Mouse (Mus musculus) megakaryocyte, embryonic 14.5 days (primary cell): ENCODE data around the gene Mafg. TPM values are rescaled to one million over a fixed set of nuclear protein-coding genes. Genes with fewer than 3 reads are reported as not detected.

ENCODE experiments used
- H3K27me3 ChIP-seq: replicated peaks from 2 replicates; pipeline ENCODE3; 2012; ENCODE audit warnings: inconsistent platforms
- H3K36me3 ChIP-seq: replicated peaks from 2 replicates; pipeline ENCODE3; 2012; ENCODE audit warnings: low read length, inconsistent platforms, mixed read lengths
- H3K4me1 ChIP-seq: 2 replicates; pipeline ENCODE4 v1.6.1; 2012; ENCODE audit warnings: inconsistent platforms
- H3K4me3 ChIP-seq: replicated peaks from 2 replicates; pipeline ENCODE3; 2012; ENCODE audit warnings: moderate library complexity, mild to moderate bottlenecking, inconsistent platforms
- H3K9me3 ChIP-seq: 2 replicates; pipeline ENCODE4 v1.6.1; 2012; ENCODE audit warnings: inconsistent platforms
- FLI1 ChIP-seq: IDR thresholded peaks from 2 replicates; pipeline ENCODE4 v1.6.1; 2012; ENCODE audit warnings: low read length, inconsistent platforms, mixed read lengths
- GATA1 ChIP-seq: IDR thresholded peaks from 3 replicates; pipeline ENCODE4 v1.6.1; 2012; ENCODE audit warnings: mixed read lengths, low read length, inconsistent platforms, borderline replicate concordance
- polyA plus RNA-seq: library from polyadenylated mRNA; stranded (reverse); fragments of >175 nt; gene quantifications from 2 replicates; pipeline ENCODE4 v1.2.3, GENCODE M21; 2012; ENCODE audit warnings: low replicate concordance; ENCODE audit not compliant: insufficient read depth

Mafg gene
- polyA plus RNA-seq, 1 experiment = 102 TPM

GRCm38 (mm10) chr11:120624680-120625111, 8.7 kb downstream of the Mafg start:
- peaks cover 91% of the 10 kb centered on the region for H3K4me1 ChIP-seq
- peaks cover 82% of the 10 kb centered on the region for H3K36me3 ChIP-seq
- no peak; the same call in 1 of the 2 replicates for TF ChIP-seq FLI1
- no peak for TF ChIP-seq GATA1
- no peaks in the 10 kb centered on the region for H3K9me3 ChIP-seq
- H3K27me3 ChIP-seq = no peaks in the 10 kb centered on the region
- peak overlapping the region; percentile 93 for H3K4me3 ChIP-seq

GRCm38 (mm10) chr11:120623961-120624679, 9.3 kb downstream of the Mafg start:
- peak overlapping the region; percentile 93 for H3K4me3 ChIP-seq
- no peak for TF ChIP-seq GATA1
- TF ChIP-seq FLI1 = no peak
- peaks cover 82% of the 10 kb centered on the region for H3K36me3 ChIP-seq
- H3K9me3 ChIP-seq = no peaks in the 10 kb centered on the region
- H3K4me1 ChIP-seq = peaks cover 87% of the 10 kb centered on the region
- H3K27me3 ChIP-seq = no peaks in the 10 kb centered on the region

- Histone ChIP-seq H3K9me3 (no peaks in the 10 kb centered on the region), H3K4me3 (peak overlapping the region; percentile 6), H3K4me1 (peaks cover 89% of the 10 kb centered on the region), H3K27me3 (no peaks in the 10 kb centered on the region), H3K36me3 (peaks cover 88% of the 10 kb centered on the region)
- TF ChIP-seq GATA1 (no peak), FLI1 (no peak)
These were observed 10.6 kb downstream of the Mafg start for GRCm38 (mm10) chr11:120622805-120623204.

GRCm38 (mm10) chr11:120620195-120620594, 13.2 kb downstream of the Mafg start:
- no peaks in the 10 kb centered on the region for H3K27me3 ChIP-seq
- peak overlapping the region; percentile 29 for H3K4me3 ChIP-seq
- H3K36me3 ChIP-seq = peaks cover 78% of the 10 kb centered on the region
- no peaks in the 10 kb centered on the region for H3K9me3 ChIP-seq
- TF ChIP-seq FLI1 (no peak), GATA1 (no peak)
- H3K4me1 ChIP-seq = peaks cover 84% of the 10 kb centered on the region

GRCm38 (mm10) chr11:120618619-120619535, 14.5 kb downstream of the Mafg start:
- H3K4me1 ChIP-seq = peaks cover 85% of the 10 kb centered on the region
- H3K36me3 ChIP-seq = peaks cover 86% of the 10 kb centered on the region
- no peaks in the 10 kb centered on the region for H3K9me3 ChIP-seq
- no peaks in the 10 kb centered on the region for H3K27me3 ChIP-seq
- peak overlapping the region; percentile 53 for H3K4me3 ChIP-seq
- TF ChIP-seq FLI1 = no peak
- TF ChIP-seq GATA1 = no peak

- Histone ChIP-seq H3K4me1 (peaks cover 85% of the 10 kb centered on the region), H3K36me3 (peaks cover 86% of the 10 kb centered on the region), H3K4me3 (peak within 1 kb of the TSS; percentile 97), H3K27me3 (no peaks in the 10 kb centered on the region), H3K9me3 (no peaks in the 10 kb centered on the region)
- TF ChIP-seq GATA1 (no peak), FLI1 (no peak)
These were observed 15.8 kb downstream of the Mafg start, which contains the start of gene Pcyt2 for GRCm38 (mm10) chr11:120617519-120618112. Gene Pcyt2 (minus strand): TSS chr11:120617936.

- Histone ChIP-seq H3K36me3 (peaks cover 86% of the 10 kb centered on the region), H3K4me1 (peaks cover 85% of the 10 kb centered on the region), H3K27me3 (no peaks in the 10 kb centered on the region), H3K4me3 (peak overlapping the region; percentile 97), H3K9me3 (no peaks in the 10 kb centered on the region)
- TF ChIP-seq FLI1 (no peak), GATA1 (no peak)
These were observed 16.6 kb downstream of the Mafg start for GRCm38 (mm10) chr11:120616617-120617294.

- Histone ChIP-seq H3K4me1 (peaks cover 87% of the 10 kb centered on the region), H3K27me3 (no peaks in the 10 kb centered on the region), H3K36me3 (peaks cover 86% of the 10 kb centered on the region), H3K4me3 (peak overlapping the region; percentile 88), H3K9me3 (no peaks in the 10 kb centered on the region)
- TF ChIP-seq GATA1 (no peak), FLI1 (no peak)
These were observed 17.7 kb downstream of the Mafg start for GRCm38 (mm10) chr11:120615606-120616203.

- TF ChIP-seq FLI1 (no peak), GATA1 (no peak)
- H3K4me3 ChIP-seq = peak overlapping the region; percentile 88
- H3K9me3 ChIP-seq = no peaks in the 10 kb centered on the region
- H3K4me1 ChIP-seq = peaks cover 86% of the 10 kb centered on the region
- H3K27me3 ChIP-seq = no peaks in the 10 kb centered on the region
- H3K36me3 ChIP-seq = peaks cover 86% of the 10 kb centered on the region
These were observed 18.2 kb downstream of the Mafg start for GRCm38 (mm10) chr11:120615167-120615566.
